Mouse (Mus musculus) liver, embryonic 11.5 days (tissue): ENCODE measurements around the gene BC028528. TPM values are rescaled to one million over a fixed set of nuclear protein-coding genes. Genes with fewer than 3 reads are reported as not detected.

Experiments used
- ATAC-seq: fragments of 200-750 bp; cut with Nextera tagmentation; replicated peaks from 2 replicates; pipeline ENCODE4 v1.8.0; 2017; ENCODE audit warnings: moderate number of reproducible peaks, mild to moderate bottlenecking, moderate TSS enrichment, moderate library complexity; ENCODE audit not compliant: low FRiP score
- DNase-seq: peaks from one replicate; pipeline ENCODE4 v3.0.0-alpha.2; 2017; ENCODE audit warnings: low spot score
- H3K27ac ChIP-seq: fragments of 300-500 bp; sonication (generic); 2 replicates; pipeline ENCODE4 v1.5.1; 2014; ENCODE audit warnings: mild to moderate bottlenecking, low read depth, low read length, control low read depth
- H3K27me3 ChIP-seq: fragments of 300-500 bp; sonication (generic); replicated peaks from 2 replicates; pipeline ENCODE4 v1.6.1; 2014; ENCODE audit warnings: low read length, mixed read lengths; ENCODE audit not compliant: control insufficient read depth, insufficient read depth
- H3K36me3 ChIP-seq: fragments of 300-500 bp; sonication (generic); 2 replicates; pipeline ENCODE4 v1.6.1; 2014; ENCODE audit warnings: mild to moderate bottlenecking, low read length, moderate library complexity, mixed read lengths; ENCODE audit not compliant: control insufficient read depth, insufficient read depth
- H3K4me1 ChIP-seq: fragments of 300-500 bp; sonication (generic); replicated peaks from 2 replicates; pipeline ENCODE4 v1.6.1; 2014; ENCODE audit warnings: low read length, mixed read lengths; ENCODE audit not compliant: control insufficient read depth, insufficient read depth
- H3K4me2 ChIP-seq: fragments of 300-500 bp; sonication (generic); 2 replicates; pipeline ENCODE4 v1.6.1; 2014; ENCODE audit warnings: mild to moderate bottlenecking, control low read depth, moderate library complexity
- H3K4me3 ChIP-seq: fragments of 300-500 bp; sonication (generic); 2 replicates; pipeline ENCODE4 v1.5.1; 2014; ENCODE audit warnings: low read depth, low read length, control low read depth
- H3K9ac ChIP-seq: fragments of 300-500 bp; sonication (generic); 2 replicates; pipeline ENCODE4 v1.6.1; 2014; ENCODE audit warnings: low read depth, low read length, control low read depth
- H3K9me3 ChIP-seq: fragments of 300-500 bp; sonication (generic); 2 replicates; pipeline ENCODE4 v1.6.1; 2016; ENCODE audit warnings: low read length, inconsistent platforms, mixed read lengths; ENCODE audit not compliant: control insufficient read depth
- WGBS: fragments of 180-500 bp; shearing (Covaris S2); extraction: QIAGEN DNeasy Blood & Tissue Kit; methylation state at CpG from one replicate; pipeline ENCODE4 v1.1.7; 2014; 5-methylcytosine and 5-hydroxymethylcytosine counted together
- polyA plus RNA-seq: library from polyadenylated mRNA; unstranded; fragments of >200 nt; fragmentation: Nextera tagmentation; extraction: Ambion mirVana; gene quantifications from 2 replicates; pipeline ENCODE4 v1.2.1, GENCODE M21; 2014

Gene BC028528
- 9.5 and 13.5 TPM in 2 replicates for polyA plus RNA-seq

DNA sequence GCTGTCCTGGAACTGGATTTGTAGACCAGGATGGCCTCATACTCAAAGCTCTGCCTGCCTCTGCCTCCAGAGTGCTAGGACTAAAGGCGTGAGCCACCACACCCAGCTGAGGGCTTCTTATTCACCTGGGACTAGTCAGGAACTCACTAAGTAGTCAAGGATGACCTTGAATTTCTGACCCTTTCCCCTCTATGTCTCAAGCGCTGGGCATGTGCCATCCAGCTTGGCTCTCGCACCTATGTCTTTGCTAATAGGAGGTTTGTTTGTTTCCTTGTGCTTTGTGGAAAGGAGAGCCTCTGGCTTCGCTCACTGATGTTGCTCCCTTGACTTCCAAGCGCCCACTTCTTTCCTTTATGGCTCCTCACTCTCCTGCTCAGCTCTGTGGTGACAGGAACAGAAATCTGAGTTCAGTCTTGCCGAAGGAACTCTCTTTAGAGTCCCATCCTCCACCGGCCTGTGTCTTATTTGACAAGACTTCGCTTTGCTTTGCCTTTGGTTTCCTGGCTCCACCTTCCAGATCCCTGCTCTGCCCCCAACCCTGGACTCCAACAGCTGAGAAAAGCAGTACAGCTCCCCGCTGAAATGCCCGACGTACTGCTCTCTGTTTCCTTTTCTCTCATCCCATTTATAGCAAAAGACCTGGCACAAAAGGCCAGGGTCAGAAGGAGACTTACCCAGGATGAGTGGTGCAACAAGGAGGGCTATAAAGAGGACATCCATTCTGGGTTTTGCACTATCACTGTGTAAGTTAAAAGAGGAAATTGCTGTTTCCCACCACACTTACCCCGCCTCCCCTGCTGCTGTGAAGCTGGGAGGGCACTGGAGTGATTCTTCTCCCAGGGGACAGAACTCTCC lies at the start of gene BC028528:
TSS of gene BC028528 (minus strand) at position 795 of the 855 bp plus-strand sequence.
- WGBS: 20% methylated on average over 12 of the region's 12 CpGs
- peak within 1 kb of the TSS; percentile 40 for H3K4me2 ChIP-seq
- H3K9me3 ChIP-seq: no peaks in the 10 kb centered on the region
- DNase-seq (no peak), ATAC-seq (no peak)
- peaks cover 23% of the 10 kb centered on the region for H3K4me1 ChIP-seq
- no peaks in the 10 kb centered on the region for H3K36me3 ChIP-seq
- H3K4me3 ChIP-seq: peak within 1 kb of the TSS; percentile 14
- H3K27ac ChIP-seq: peak within 1 kb of the TSS; percentile 22; the same call in 1 of the 2 replicates
- no peaks in the 10 kb centered on the region for H3K27me3 ChIP-seq
- H3K9ac ChIP-seq: peak within 1 kb of the TSS; percentile 42; the same call in 1 of the 2 replicates

DNA sequence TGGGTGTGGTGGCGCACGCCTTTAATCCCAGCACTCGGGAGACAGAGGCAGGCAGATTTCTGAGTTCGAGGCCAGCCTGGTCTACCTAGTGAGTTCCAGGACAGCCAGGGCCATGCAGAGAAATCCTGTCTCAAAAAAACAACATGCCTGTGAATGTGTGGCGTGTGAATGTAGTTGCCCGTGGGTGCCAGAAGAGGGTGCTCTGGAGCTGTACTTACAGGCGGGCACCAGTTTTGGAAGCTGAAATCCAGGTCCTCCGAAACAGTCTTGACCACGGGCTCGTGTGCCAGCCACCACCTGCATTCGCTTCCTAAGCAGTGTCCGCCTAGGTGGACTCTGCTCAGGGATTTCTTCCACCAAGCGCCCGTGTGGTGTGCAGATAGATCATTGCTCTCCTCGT lies 47.0 kb upstream of the BC028528 start:
- Histone ChIP-seq H3K4me2 (no peak overlapping the region), H3K27me3 (no peaks in the 10 kb centered on the region), H3K9ac (no peak overlapping the region), H3K4me3 (no peak overlapping the region), H3K36me3 (peaks cover 74% of the 10 kb centered on the region), H3K9me3 (no peaks in the 10 kb centered on the region), H3K4me1 (no peaks in the 10 kb centered on the region), H3K27ac (no peak overlapping the region)
- no peak for ATAC-seq
- 89% methylated on average over 15 of the region's 15 CpGs for WGBS
- no peak for DNase-seq

DNA sequence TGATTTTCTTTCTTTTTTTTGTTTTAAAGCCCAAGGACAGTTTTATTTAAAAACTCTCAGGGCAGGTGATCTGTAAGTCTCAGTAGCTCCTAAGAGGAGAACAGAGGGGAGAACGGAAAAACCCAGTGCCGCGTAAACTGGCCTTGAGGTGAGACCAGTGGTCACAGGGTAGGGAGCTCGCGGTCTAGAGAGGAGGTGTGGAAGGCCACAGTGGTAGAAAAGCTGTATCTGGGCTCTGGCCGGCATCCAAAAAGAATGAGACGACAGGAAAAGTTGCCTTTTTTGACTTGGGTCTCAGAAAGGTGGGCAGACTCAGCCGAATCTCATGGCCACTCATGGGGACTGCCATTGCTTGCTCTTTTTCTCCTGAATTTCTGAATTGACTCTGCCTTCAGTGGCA lies 46.4 kb upstream of the BC028528 start:
- H3K9ac ChIP-seq: no peak overlapping the region
- no peak for DNase-seq
- no peaks in the 10 kb centered on the region for H3K9me3 ChIP-seq
- no peaks in the 10 kb centered on the region for H3K4me1 ChIP-seq
- H3K36me3 ChIP-seq: peaks cover 78% of the 10 kb centered on the region
- H3K4me2 ChIP-seq: no peak overlapping the region
- no peaks in the 10 kb centered on the region for H3K27me3 ChIP-seq
- H3K27ac ChIP-seq: no peak overlapping the region
- no peak for ATAC-seq
- no peak overlapping the region for H3K4me3 ChIP-seq
- 97% methylated on average over 8 of the region's 8 CpGs for WGBS

DNA sequence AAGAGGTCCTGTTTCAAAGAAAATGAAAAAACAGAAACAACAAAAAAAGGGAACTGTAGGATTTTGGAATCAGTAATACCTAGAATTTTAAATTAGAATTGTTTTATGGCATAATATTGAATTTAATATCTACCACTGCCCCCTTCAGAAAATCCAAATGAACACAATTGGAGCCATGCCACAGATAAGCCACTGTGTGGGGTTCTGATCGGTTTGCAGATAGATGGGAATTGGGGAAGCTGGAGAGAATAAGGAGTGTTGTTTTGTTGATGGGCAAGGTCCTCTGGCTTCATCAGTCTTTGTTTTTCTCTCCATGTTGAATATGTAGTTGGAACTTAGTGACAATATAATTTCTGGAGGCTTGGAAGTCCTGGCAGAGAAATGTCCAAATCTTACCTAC lies 42.6 kb upstream of the BC028528 start:
- H3K27ac ChIP-seq: no peak overlapping the region
- DNase-seq (no peak), ATAC-seq (no peak)
- no peak overlapping the region for H3K4me3 ChIP-seq
- H3K36me3 ChIP-seq: peaks cover 50% of the 10 kb centered on the region
- H3K4me2 ChIP-seq: no peak overlapping the region
- H3K4me1 ChIP-seq: peaks cover 11% of the 10 kb centered on the region
- H3K9me3 ChIP-seq: no peaks in the 10 kb centered on the region
- H3K9ac ChIP-seq: no peak overlapping the region
- H3K27me3 ChIP-seq: no peaks in the 10 kb centered on the region
- WGBS: 76% methylated on average over 1 of the region's 1 CpGs

DNA sequence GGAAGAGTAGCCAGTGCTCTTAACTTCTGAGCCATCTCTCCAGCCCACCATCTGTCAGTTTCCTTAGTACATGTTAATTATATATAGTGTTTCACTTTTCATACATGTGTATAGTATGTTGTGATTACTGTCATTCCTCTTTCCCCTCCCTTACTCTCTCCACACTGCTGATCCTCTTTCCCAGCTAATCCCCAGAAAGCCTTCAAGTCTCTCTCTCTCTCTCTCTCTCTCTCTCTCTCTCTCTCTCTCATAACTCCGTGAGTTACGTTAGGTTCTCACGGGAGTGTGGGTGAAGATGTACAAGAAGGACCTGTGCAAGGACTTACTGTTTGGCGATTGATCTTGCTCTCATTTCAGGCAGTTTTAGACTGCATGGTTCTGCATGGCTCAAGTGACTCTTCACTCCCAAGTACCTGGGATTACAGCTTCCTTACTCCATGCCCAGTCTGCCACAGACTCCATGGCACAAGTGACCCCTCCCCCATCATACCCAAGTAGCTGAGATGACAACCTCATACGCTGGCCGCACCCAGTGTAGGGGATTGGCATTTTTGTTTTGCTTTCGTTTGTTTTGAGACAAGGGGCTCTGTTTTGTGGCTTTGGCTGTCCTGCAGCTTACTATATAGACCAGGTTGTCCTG lies 41.4 kb upstream of the BC028528 start:
- no peak for ATAC-seq
- peaks cover 39% of the 10 kb centered on the region for H3K36me3 ChIP-seq

DNA sequence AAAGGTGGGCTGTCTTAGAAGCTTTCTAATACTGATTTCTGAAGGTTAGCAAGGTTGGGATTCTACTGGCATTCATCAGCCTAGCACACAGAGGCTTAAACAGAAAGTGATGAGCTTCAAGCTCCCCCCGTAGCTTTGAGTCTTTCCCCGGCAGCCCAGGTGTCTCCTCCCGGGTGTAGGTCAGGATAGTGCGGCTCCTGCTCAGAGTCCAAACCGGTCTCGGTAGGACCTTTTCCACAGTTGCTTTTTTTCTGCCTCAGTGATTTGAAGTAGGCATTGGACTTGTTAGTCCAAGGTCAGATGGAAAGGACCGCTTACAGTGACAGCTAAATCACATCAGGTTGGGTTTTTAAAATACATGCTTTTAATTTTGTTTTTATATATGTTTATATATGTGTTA lies 40.8 kb upstream of the BC028528 start:
- DNase-seq: no peak
- Histone ChIP-seq H3K9ac (0 out of 2 replicates have a peak overlapping the region, but pooled peaks have one; percentile 8), H3K4me1 (peaks cover 11% of the 10 kb centered on the region), H3K4me2 (peak overlapping the region; percentile 8), H3K36me3 (peaks cover 32% of the 10 kb centered on the region), H3K9me3 (no peaks in the 10 kb centered on the region), H3K27ac (no peak overlapping the region), H3K4me3 (no peak overlapping the region), H3K27me3 (no peaks in the 10 kb centered on the region)
- 86% methylated on average over 7 of the region's 7 CpGs for WGBS
- ATAC-seq: no peak

More for the DNA sequence above, 41.4 kb upstream of the BC028528 start:
- Histone ChIP-seq H3K4me2 (no peak overlapping the region), H3K9ac (no peak overlapping the region), H3K9me3 (no peaks in the 10 kb centered on the region), H3K27ac (no peak overlapping the region), H3K4me3 (no peak overlapping the region), H3K27me3 (no peaks in the 10 kb centered on the region), H3K4me1 (peaks cover 11% of the 10 kb centered on the region)
- DNase-seq: no peak
- 91% methylated on average over 7 of the region's 7 CpGs for WGBS

DNA sequence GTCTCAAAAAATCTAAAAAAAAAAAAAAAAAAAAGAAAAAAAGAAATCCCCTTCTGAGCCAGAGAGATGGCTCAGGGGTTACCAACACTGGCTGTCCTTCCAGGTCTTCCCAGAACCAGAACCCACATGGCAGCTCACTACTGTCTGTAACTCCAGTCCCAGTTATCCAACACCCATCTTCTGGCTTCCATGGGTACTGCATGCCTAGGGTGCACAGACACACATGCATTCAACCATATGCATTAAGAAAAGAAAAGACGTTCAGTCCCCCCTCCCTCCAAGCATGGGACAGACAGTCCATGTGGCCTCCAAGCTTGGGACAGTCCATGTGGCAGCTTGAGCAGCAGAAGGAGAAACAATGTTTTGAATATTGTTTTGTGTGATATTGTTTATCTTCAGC lies 40.4 kb upstream of the BC028528 start:
- Histone ChIP-seq H3K4me3 (no peak overlapping the region), H3K27ac (no peak overlapping the region), H3K4me1 (peaks cover 11% of the 10 kb centered on the region), H3K4me2 (peak overlapping the region; percentile 8), H3K9ac (0 out of 2 replicates have a peak overlapping the region, but pooled peaks have one; percentile 8), H3K27me3 (no peaks in the 10 kb centered on the region), H3K9me3 (no peaks in the 10 kb centered on the region), H3K36me3 (peaks cover 28% of the 10 kb centered on the region)
- DNase-seq (no peak), ATAC-seq (no peak)
- 68% methylated on average over 1 of the region's 1 CpGs for WGBS

DNA sequence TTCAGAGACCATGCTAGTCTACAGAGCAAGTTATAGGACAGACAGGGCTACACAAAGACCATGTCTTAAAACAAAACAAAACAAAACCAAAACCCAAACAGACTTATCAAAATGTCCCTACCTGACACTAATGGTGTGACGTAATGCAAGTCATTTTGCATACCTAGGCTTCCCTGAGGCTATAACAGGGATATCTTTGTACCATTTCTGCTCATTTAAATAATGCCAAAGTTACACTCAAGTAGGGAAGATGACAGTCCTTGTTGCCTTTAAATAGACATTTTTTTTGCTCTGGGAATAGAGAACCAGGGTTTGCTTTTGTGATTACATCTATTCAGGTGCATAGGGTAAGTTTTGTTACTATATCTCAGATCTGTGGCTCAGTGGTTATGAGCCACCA lies 39.7 kb upstream of the BC028528 start:
- Histone ChIP-seq H3K27me3 (no peaks in the 10 kb centered on the region), H3K9ac (no peak overlapping the region), H3K4me2 (peak overlapping the region; percentile 89), H3K4me1 (peaks cover 11% of the 10 kb centered on the region), H3K4me3 (peak overlapping the region; percentile 99; the same call in 1 of the 2 replicates), H3K36me3 (peaks cover 21% of the 10 kb centered on the region), H3K9me3 (no peaks in the 10 kb centered on the region), H3K27ac (no peak overlapping the region)
- ATAC-seq (no peak), DNase-seq (no peak)
- WGBS: 90% methylated on average over 1 of the region's 1 CpGs
